Mouse (Mus musculus): ENCODE results near the gene Fam189a1. TPM values are rescaled to one million over a fixed set of nuclear protein-coding genes. Genes with fewer than 3 reads are reported as not detected.

The Fam189a1 gene
- polyA plus RNA-seq, 1 experiment from 2014 or later, result 13.1 TPM

DNA sequence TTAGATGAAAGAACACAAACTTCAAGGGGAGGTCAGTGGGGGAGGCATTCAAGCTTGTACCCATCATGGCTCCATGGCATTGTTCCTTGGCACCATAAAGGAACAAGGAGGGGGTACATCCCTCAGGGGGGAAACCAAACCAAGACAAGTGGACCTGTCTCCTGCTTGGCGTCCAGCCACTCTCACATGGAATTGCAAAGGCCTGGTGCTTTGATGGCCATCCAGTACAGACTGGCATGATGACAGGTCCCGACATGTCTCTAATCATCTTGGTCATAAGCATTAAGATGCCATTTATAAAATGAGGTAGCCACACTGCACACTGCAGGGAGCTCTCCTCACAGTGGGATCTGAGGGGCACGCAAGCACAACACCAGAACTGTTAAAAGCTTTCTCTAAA lies 41.0 kb downstream of the Fam189a1 start:
- no peaks in the 10 kb centered on the region for H3K27me3 ChIP-seq (ENCODE audit: control insufficient read depth, insufficient read depth, low read length)
- no peaks in the 10 kb centered on the region for H3K4me1 ChIP-seq (ENCODE audit: control insufficient read depth, insufficient read depth, low read length)
- H3K4me3 ChIP-seq (ENCODE audit: low read depth, low read length), result no peak overlapping the region
- no peak overlapping the region for H3K4me2 ChIP-seq (ENCODE audit: low read depth, low read length)
- H3K36me3 ChIP-seq (ENCODE audit: control insufficient read depth, insufficient read depth, low read length), result no peaks in the 10 kb centered on the region
- H3K27ac ChIP-seq (ENCODE audit: low read depth, low read length), result no peak overlapping the region
- ATAC-seq (ENCODE audit: low read depth), result no peak
- WGBS, result 83% methylated on average over 3 of the region's 3 CpGs
- no peaks in the 10 kb centered on the region for H3K9me3 ChIP-seq (ENCODE audit: control insufficient read depth, low read length)
- H3K9ac ChIP-seq (replicated peaks; ENCODE audit: low read depth, low read length), result no peak overlapping the region

DNA sequence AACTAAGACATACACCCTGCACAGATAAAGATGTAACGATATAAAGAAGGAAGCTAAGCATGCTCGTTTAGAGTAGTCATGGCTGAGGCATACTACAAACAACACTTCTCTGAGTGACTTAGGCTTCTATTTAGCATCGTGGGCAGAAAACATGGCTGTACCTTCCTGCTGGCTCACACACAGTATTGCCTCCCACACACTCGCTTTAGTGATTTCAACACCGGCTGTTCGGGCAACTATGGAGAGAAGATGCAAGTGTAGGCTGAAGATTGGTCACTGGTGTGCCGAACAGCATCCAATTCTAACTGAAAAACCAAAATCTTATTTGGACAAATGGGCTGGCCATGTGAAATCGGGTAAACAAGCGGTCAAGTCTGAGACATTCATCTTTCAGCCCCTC lies 44.7 kb downstream of the Fam189a1 start:
- Histone ChIP-seq H3K27me3 (ENCODE audit: control insufficient read depth, insufficient read depth, low read length) (no peaks in the 10 kb centered on the region), H3K9ac (replicated peaks; ENCODE audit: low read depth, low read length) (no peak overlapping the region), H3K4me3 (ENCODE audit: low read depth, low read length) (no peak overlapping the region), H3K36me3 (ENCODE audit: control insufficient read depth, insufficient read depth, low read length) (no peaks in the 10 kb centered on the region), H3K4me2 (ENCODE audit: low read depth, low read length) (no peak overlapping the region), H3K9me3 (ENCODE audit: control insufficient read depth, low read length) (no peaks in the 10 kb centered on the region), H3K27ac (ENCODE audit: low read depth, low read length) (no peak overlapping the region), H3K4me1 (ENCODE audit: control insufficient read depth, insufficient read depth, low read length) (no peaks in the 10 kb centered on the region)
- 94% methylated on average over 9 of the region's 9 CpGs for WGBS
- no peak for ATAC-seq (ENCODE audit: low read depth)

DNA sequence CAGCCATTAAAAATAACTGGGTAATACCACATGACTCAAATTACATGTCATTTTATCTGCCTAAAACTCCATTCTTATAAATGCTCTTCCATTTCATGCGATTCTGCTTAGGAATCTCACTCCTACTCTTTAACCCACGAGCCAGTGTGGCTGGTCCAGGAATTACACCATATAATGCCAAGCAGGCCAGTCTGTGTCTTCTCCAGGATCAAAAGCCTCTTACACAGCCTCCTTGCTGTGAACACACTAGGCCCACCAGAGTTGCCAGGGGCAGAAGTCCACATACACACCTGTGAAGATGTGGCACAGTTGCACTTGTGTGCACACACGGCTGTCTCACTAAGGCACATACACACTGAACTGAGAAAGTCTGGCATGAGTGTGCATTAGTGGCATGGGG lies 50.8 kb downstream of the Fam189a1 start:
- ATAC-seq (ENCODE audit: low read depth), result no peak
- no peak overlapping the region for H3K27ac ChIP-seq (ENCODE audit: low read depth, low read length)
- no peak overlapping the region for H3K4me3 ChIP-seq (ENCODE audit: low read depth, low read length)
- no peak overlapping the region for H3K4me2 ChIP-seq (ENCODE audit: low read depth, low read length)
- no peaks in the 10 kb centered on the region for H3K36me3 ChIP-seq (ENCODE audit: control insufficient read depth, insufficient read depth, low read length)
- no peaks in the 10 kb centered on the region for H3K27me3 ChIP-seq (ENCODE audit: control insufficient read depth, insufficient read depth, low read length)
- no peak overlapping the region for H3K9ac ChIP-seq (replicated peaks; ENCODE audit: low read depth, low read length)
- 94% methylated on average over 3 of the region's 3 CpGs for WGBS
- H3K4me1 ChIP-seq (ENCODE audit: control insufficient read depth, insufficient read depth, low read length), result no peaks in the 10 kb centered on the region
- H3K9me3 ChIP-seq (ENCODE audit: control insufficient read depth, low read length), result no peaks in the 10 kb centered on the region

DNA sequence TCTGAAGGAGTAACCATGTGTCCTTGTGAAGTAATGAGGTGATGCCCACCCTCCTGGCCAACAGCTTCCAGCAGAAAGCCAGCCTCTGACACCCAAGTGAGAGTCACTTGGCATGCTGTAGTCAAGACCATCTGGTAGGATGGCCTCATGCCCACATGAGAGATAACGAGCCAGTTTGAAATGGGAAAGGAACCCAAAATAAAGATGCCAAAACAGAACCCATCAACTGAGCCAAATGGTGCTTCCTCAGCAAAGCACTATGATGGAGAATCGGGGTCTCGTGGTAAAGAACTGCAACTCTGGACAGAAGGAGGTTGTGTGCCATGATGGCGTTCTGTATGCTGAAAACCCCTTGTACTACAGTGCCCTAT lies 51.3 kb downstream of the Fam189a1 start:
- no peak overlapping the region for H3K27ac ChIP-seq (ENCODE audit: low read depth, low read length)
- H3K4me1 ChIP-seq (ENCODE audit: control insufficient read depth, insufficient read depth, low read length), result no peaks in the 10 kb centered on the region
- H3K9ac ChIP-seq (replicated peaks; ENCODE audit: low read depth, low read length), result no peak overlapping the region
- H3K4me2 ChIP-seq (ENCODE audit: low read depth, low read length), result no peak overlapping the region
- no peaks in the 10 kb centered on the region for H3K27me3 ChIP-seq (ENCODE audit: control insufficient read depth, insufficient read depth, low read length)
- H3K36me3 ChIP-seq (ENCODE audit: control insufficient read depth, insufficient read depth, low read length), result no peaks in the 10 kb centered on the region
- H3K9me3 ChIP-seq (ENCODE audit: control insufficient read depth, low read length), result no peaks in the 10 kb centered on the region
- H3K4me3 ChIP-seq (ENCODE audit: low read depth, low read length), result no peak overlapping the region
- WGBS, result 89% methylated on average over 4 of the region's 4 CpGs
- no peak for ATAC-seq (ENCODE audit: low read depth)

GRCm38 (mm10) chr7:65104207-65105096 lies 51.9 kb downstream of the Fam189a1 start:
- Histone ChIP-seq H3K4me1 (ENCODE audit: control insufficient read depth, insufficient read depth, low read length) (no peaks in the 10 kb centered on the region), H3K27me3 (ENCODE audit: control insufficient read depth, insufficient read depth, low read length) (no peaks in the 10 kb centered on the region), H3K27ac (ENCODE audit: low read depth, low read length) (no peak overlapping the region), H3K4me3 (ENCODE audit: low read depth, low read length) (no peak overlapping the region), H3K4me2 (ENCODE audit: low read depth, low read length) (no peak overlapping the region), H3K9ac (replicated peaks; ENCODE audit: low read depth, low read length) (no peak overlapping the region), H3K36me3 (ENCODE audit: control insufficient read depth, insufficient read depth, low read length) (no peaks in the 10 kb centered on the region), H3K9me3 (ENCODE audit: control insufficient read depth, low read length) (no peaks in the 10 kb centered on the region)
- WGBS, result 87% methylated on average over 17 of the region's 17 CpGs
- ATAC-seq (ENCODE audit: low read depth), result no peak

GRCm38 (mm10) chr7:65101661-65102060 lies 54.7 kb downstream of the Fam189a1 start:
- H3K9me3 ChIP-seq (ENCODE audit: control insufficient read depth, low read length), result no peaks in the 10 kb centered on the region
- 80% methylated on average over 2 of the region's 2 CpGs for WGBS

GRCm38 (mm10) chr7:65097708-65098107 lies 58.7 kb downstream of the Fam189a1 start:
- no peaks in the 10 kb centered on the region for H3K9me3 ChIP-seq (ENCODE audit: control insufficient read depth, low read length)
- no peak overlapping the region for H3K9ac ChIP-seq (replicated peaks; ENCODE audit: low read depth, low read length)
- H3K36me3 ChIP-seq (ENCODE audit: control insufficient read depth, insufficient read depth, low read length), result no peaks in the 10 kb centered on the region
- H3K4me3 ChIP-seq (ENCODE audit: low read depth, low read length), result no peak overlapping the region
- 94% methylated on average over 14 of the region's 14 CpGs for WGBS
- H3K27ac ChIP-seq (ENCODE audit: low read depth, low read length), result no peak overlapping the region
- no peaks in the 10 kb centered on the region for H3K4me1 ChIP-seq (ENCODE audit: control insufficient read depth, insufficient read depth, low read length)
- no peak overlapping the region for H3K4me2 ChIP-seq (ENCODE audit: low read depth, low read length)
- H3K27me3 ChIP-seq (ENCODE audit: control insufficient read depth, insufficient read depth, low read length), result no peaks in the 10 kb centered on the region
- no peak for ATAC-seq (ENCODE audit: low read depth)

More at GRCm38 (mm10) chr7:65101661-65102060, 54.7 kb downstream of the Fam189a1 start:
- Histone ChIP-seq H3K27me3 (ENCODE audit: control insufficient read depth, insufficient read depth, low read length) (no peaks in the 10 kb centered on the region), H3K4me1 (ENCODE audit: control insufficient read depth, insufficient read depth, low read length) (no peaks in the 10 kb centered on the region), H3K4me3 (ENCODE audit: low read depth, low read length) (no peak overlapping the region), H3K4me2 (ENCODE audit: low read depth, low read length) (no peak overlapping the region), H3K36me3 (ENCODE audit: control insufficient read depth, insufficient read depth, low read length) (no peaks in the 10 kb centered on the region), H3K27ac (ENCODE audit: low read depth, low read length) (no peak overlapping the region), H3K9ac (replicated peaks; ENCODE audit: low read depth, low read length) (no peak overlapping the region)
- no peak for ATAC-seq (ENCODE audit: low read depth)

- H3K9ac ChIP-seq (replicated peaks; ENCODE audit: low read depth, low read length), result no peak overlapping the region
- H3K4me2 ChIP-seq (ENCODE audit: low read depth, low read length), result no peak overlapping the region
- no peak for ATAC-seq (ENCODE audit: low read depth)
- 61% methylated on average over 5 of the region's 5 CpGs for WGBS
- no peak overlapping the region for H3K4me3 ChIP-seq (ENCODE audit: low read depth, low read length)
- H3K27me3 ChIP-seq (ENCODE audit: control insufficient read depth, insufficient read depth, low read length), result no peaks in the 10 kb centered on the region
- no peaks in the 10 kb centered on the region for H3K36me3 ChIP-seq (ENCODE audit: control insufficient read depth, insufficient read depth, low read length)
- no peaks in the 10 kb centered on the region for H3K9me3 ChIP-seq (ENCODE audit: control insufficient read depth, low read length)
- H3K4me1 ChIP-seq (ENCODE audit: control insufficient read depth, insufficient read depth, low read length), result no peaks in the 10 kb centered on the region
- no peak overlapping the region for H3K27ac ChIP-seq (ENCODE audit: low read depth, low read length)
Observed at GRCm38 (mm10) chr7:65095631-65096107, 60.7 kb downstream of the Fam189a1 start.

DNA sequence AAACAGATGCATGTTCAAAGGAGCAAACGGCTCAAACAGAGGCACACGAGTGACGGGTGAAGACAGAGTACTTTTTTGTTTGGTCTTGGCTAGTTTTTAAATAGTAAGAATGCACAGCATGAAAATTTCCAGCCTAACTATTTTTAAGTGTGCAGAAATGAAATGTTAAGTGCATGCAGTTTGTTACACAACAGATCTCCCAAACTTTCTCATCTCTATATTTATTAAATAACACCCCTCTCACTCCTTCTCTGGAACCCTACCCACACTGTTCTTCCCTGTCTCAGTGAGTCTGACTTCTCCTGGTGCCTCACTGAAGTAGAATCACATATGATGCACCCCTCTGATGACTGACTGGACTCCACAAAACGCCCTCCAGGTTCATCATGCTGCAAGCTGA lies 63.1 kb downstream of the Fam189a1 start:
- H3K27me3 ChIP-seq (ENCODE audit: control insufficient read depth, insufficient read depth, low read length), result no peaks in the 10 kb centered on the region
- H3K9ac ChIP-seq (replicated peaks; ENCODE audit: low read depth, low read length), result no peak overlapping the region
- no peak overlapping the region for H3K4me2 ChIP-seq (ENCODE audit: low read depth, low read length)
- no peak overlapping the region for H3K4me3 ChIP-seq (ENCODE audit: low read depth, low read length)
- no peaks in the 10 kb centered on the region for H3K4me1 ChIP-seq (ENCODE audit: control insufficient read depth, insufficient read depth, low read length)
- H3K9me3 ChIP-seq (ENCODE audit: control insufficient read depth, low read length), result no peaks in the 10 kb centered on the region
- no peaks in the 10 kb centered on the region for H3K36me3 ChIP-seq (ENCODE audit: control insufficient read depth, insufficient read depth, low read length)
- H3K27ac ChIP-seq (ENCODE audit: low read depth, low read length), result no peak overlapping the region
- ATAC-seq (ENCODE audit: low read depth), result no peak
- 87% methylated on average over 4 of the region's 4 CpGs for WGBS
